Mouse (Mus musculus): Measurements from ENCODE around the gene Tbcd. TPM values are rescaled to one million over a fixed set of nuclear protein-coding genes. Genes with fewer than 3 reads are reported as not detected.

The Tbcd gene
- polyA plus RNA-seq, 1 experiment from 2014 or later, result 22.2 TPM

GRCm38 (mm10) chr11:121641501-121642145 is 189.9 kb downstream of the Tbcd start:
- no peaks in the 10 kb centered on the region for H3K9me3 ChIP-seq (replicated peaks)
- no peak overlapping the region for H3K4me2 ChIP-seq
- no peak overlapping the region for H3K4me3 ChIP-seq (replicated peaks)
- ATAC-seq (ENCODE audit: low read depth), result no peak
- H3K4me1 ChIP-seq (replicated peaks), result no peaks in the 10 kb centered on the region
- no peak overlapping the region for H3K9ac ChIP-seq
- no peaks in the 10 kb centered on the region for H3K27me3 ChIP-seq
- H3K27ac ChIP-seq, result no peak overlapping the region
- no peaks in the 10 kb centered on the region for H3K36me3 ChIP-seq
- DNase-seq, result no peak
- 67% methylated on average over 2 of the region's 2 CpGs for WGBS (ENCODE audit: insufficient replicate concordance)

- WGBS (ENCODE audit: insufficient replicate concordance), result 79% methylated on average over 6 of the region's 6 CpGs
- no peak overlapping the region for H3K9ac ChIP-seq
- no peak overlapping the region for H3K4me2 ChIP-seq
- no peaks in the 10 kb centered on the region for H3K9me3 ChIP-seq (replicated peaks)
- ATAC-seq (ENCODE audit: low read depth) (no peak), DNase-seq (no peak)
- H3K4me3 ChIP-seq (replicated peaks), result no peak overlapping the region
- no peaks in the 10 kb centered on the region for H3K4me1 ChIP-seq (replicated peaks)
- H3K27me3 ChIP-seq, result no peaks in the 10 kb centered on the region
- H3K27ac ChIP-seq, result no peak overlapping the region
- H3K36me3 ChIP-seq, result no peaks in the 10 kb centered on the region
Measured at GRCm38 (mm10) chr11:121645394-121645793, 193.6 kb downstream of the Tbcd start.

- no peak overlapping the region for H3K9ac ChIP-seq
- DNase-seq, result no peak
- no peaks in the 10 kb centered on the region for H3K4me1 ChIP-seq (replicated peaks)
- no peaks in the 10 kb centered on the region for H3K9me3 ChIP-seq (replicated peaks)
- no peak for ATAC-seq (ENCODE audit: low read depth)
- H3K27me3 ChIP-seq, result no peaks in the 10 kb centered on the region
- no peaks in the 10 kb centered on the region for H3K36me3 ChIP-seq
- 72% methylated on average over 9 of the region's 9 CpGs for WGBS (ENCODE audit: insufficient replicate concordance)
- no peak overlapping the region for H3K4me3 ChIP-seq (replicated peaks)
- H3K27ac ChIP-seq, result no peak overlapping the region
- no peak overlapping the region for H3K4me2 ChIP-seq
Measured at GRCm38 (mm10) chr11:121647321-121647720, 195.6 kb downstream of the Tbcd start.

GRCm38 (mm10) chr11:121648166-121648565 is 196.4 kb downstream of the Tbcd start:
- H3K4me2 ChIP-seq, result no peak overlapping the region
- H3K4me1 ChIP-seq (replicated peaks), result no peaks in the 10 kb centered on the region
- H3K27ac ChIP-seq, result no peak overlapping the region
- ATAC-seq (ENCODE audit: low read depth) (no peak), DNase-seq (no peak)
- H3K9me3 ChIP-seq (replicated peaks), result no peaks in the 10 kb centered on the region
- H3K4me3 ChIP-seq (replicated peaks), result no peak overlapping the region
- no peak overlapping the region for H3K9ac ChIP-seq
- H3K27me3 ChIP-seq, result no peaks in the 10 kb centered on the region
- no peaks in the 10 kb centered on the region for H3K36me3 ChIP-seq
- 74% methylated on average over 5 of the region's 5 CpGs for WGBS (ENCODE audit: insufficient replicate concordance)

GRCm38 (mm10) chr11:121649900-121650299 is 198.2 kb downstream of the Tbcd start:
- no peak for DNase-seq
- ATAC-seq (ENCODE audit: low read depth), result no peak
- Histone ChIP-seq H3K9ac (no peak overlapping the region), H3K4me1 (replicated peaks) (no peaks in the 10 kb centered on the region), H3K27ac (no peak overlapping the region), H3K36me3 (no peaks in the 10 kb centered on the region), H3K27me3 (no peaks in the 10 kb centered on the region), H3K4me3 (replicated peaks) (no peak overlapping the region), H3K4me2 (no peak overlapping the region), H3K9me3 (replicated peaks) (no peaks in the 10 kb centered on the region)
- WGBS (ENCODE audit: insufficient replicate concordance), result 73% methylated on average over 10 of the region's 10 CpGs

- 81% methylated on average over 11 of the region's 11 CpGs for WGBS (ENCODE audit: insufficient replicate concordance)
- Histone ChIP-seq H3K36me3 (no peaks in the 10 kb centered on the region), H3K4me3 (replicated peaks) (no peak overlapping the region), H3K27me3 (no peaks in the 10 kb centered on the region), H3K4me1 (replicated peaks) (peaks cover 5% of the 10 kb centered on the region; the same call in 1 of the 2 replicates), H3K9ac (no peak overlapping the region), H3K4me2 (no peak overlapping the region), H3K27ac (no peak overlapping the region), H3K9me3 (replicated peaks) (no peaks in the 10 kb centered on the region)
- ATAC-seq (ENCODE audit: low read depth) (no peak), DNase-seq (no peak)
Measured at GRCm38 (mm10) chr11:121650668-121651067, 198.9 kb downstream of the Tbcd start.

- Histone ChIP-seq H3K4me3 (replicated peaks) (no peak overlapping the region), H3K9ac (no peak overlapping the region), H3K27me3 (no peaks in the 10 kb centered on the region), H3K9me3 (replicated peaks) (no peaks in the 10 kb centered on the region), H3K36me3 (no peaks in the 10 kb centered on the region), H3K27ac (no peak overlapping the region), H3K4me1 (replicated peaks) (peaks cover 11% of the 10 kb centered on the region; the same call in 1 of the 2 replicates), H3K4me2 (no peak overlapping the region)
- ATAC-seq (ENCODE audit: low read depth) (no peak), DNase-seq (no peak)
- WGBS (ENCODE audit: insufficient replicate concordance), result 80% methylated on average over 9 of the region's 9 CpGs
Measured at GRCm38 (mm10) chr11:121651556-121651955, 199.8 kb downstream of the Tbcd start.

- no peaks in the 10 kb centered on the region for H3K9me3 ChIP-seq (replicated peaks)
- no peak for DNase-seq
- H3K4me3 ChIP-seq (replicated peaks), result no peak overlapping the region
- H3K27ac ChIP-seq, result no peak overlapping the region
- 87% methylated on average over 5 of the region's 5 CpGs for WGBS (ENCODE audit: insufficient replicate concordance)
- no peaks in the 10 kb centered on the region for H3K27me3 ChIP-seq
- H3K4me1 ChIP-seq (replicated peaks), result peaks cover 11% of the 10 kb centered on the region; the same call in 1 of the 2 replicates
- no peaks in the 10 kb centered on the region for H3K36me3 ChIP-seq
- H3K9ac ChIP-seq, result no peak overlapping the region
- H3K4me2 ChIP-seq, result no peak overlapping the region
- no peak for ATAC-seq (ENCODE audit: low read depth)
Measured at GRCm38 (mm10) chr11:121651983-121652382, 200.2 kb downstream of the Tbcd start.

GRCm38 (mm10) chr11:121652547-121653305 is 201.0 kb downstream of the Tbcd start:
- ATAC-seq (ENCODE audit: low read depth) (no peak), DNase-seq (peak; percentile 13)
- H3K27ac ChIP-seq, result no peak overlapping the region
- H3K9ac ChIP-seq, result no peak overlapping the region
- WGBS (ENCODE audit: insufficient replicate concordance), result 56% methylated on average over 10 of the region's 10 CpGs
- no peaks in the 10 kb centered on the region for H3K27me3 ChIP-seq
- H3K9me3 ChIP-seq (replicated peaks), result no peaks in the 10 kb centered on the region
- H3K4me3 ChIP-seq (replicated peaks), result no peak overlapping the region
- no peaks in the 10 kb centered on the region for H3K36me3 ChIP-seq
- peaks cover 11% of the 10 kb centered on the region; the same call in 1 of the 2 replicates for H3K4me1 ChIP-seq (replicated peaks)
- no peak overlapping the region for H3K4me2 ChIP-seq

- H3K36me3 ChIP-seq, result no peaks in the 10 kb centered on the region
- H3K4me3 ChIP-seq (replicated peaks), result no peak overlapping the region
- DNase-seq (no peak), ATAC-seq (ENCODE audit: low read depth) (no peak)
- H3K4me2 ChIP-seq, result no peak overlapping the region
- H3K27me3 ChIP-seq, result no peaks in the 10 kb centered on the region
- WGBS (ENCODE audit: insufficient replicate concordance), result 71% methylated on average over 4 of the region's 4 CpGs
- no peak overlapping the region for H3K27ac ChIP-seq
- H3K4me1 ChIP-seq (replicated peaks), result peaks cover 11% of the 10 kb centered on the region; the same call in 1 of the 2 replicates
- H3K9me3 ChIP-seq (replicated peaks), result no peaks in the 10 kb centered on the region
- H3K9ac ChIP-seq, result no peak overlapping the region
Measured at GRCm38 (mm10) chr11:121653631-121654030, 201.9 kb downstream of the Tbcd start.

- DNase-seq (no peak), ATAC-seq (ENCODE audit: low read depth) (no peak)
- Histone ChIP-seq H3K4me2 (no peak overlapping the region), H3K9ac (no peak overlapping the region), H3K36me3 (no peaks in the 10 kb centered on the region), H3K4me3 (replicated peaks) (no peak overlapping the region), H3K4me1 (replicated peaks) (peaks cover 11% of the 10 kb centered on the region; the same call in 1 of the 2 replicates), H3K9me3 (replicated peaks) (no peaks in the 10 kb centered on the region), H3K27ac (no peak overlapping the region), H3K27me3 (no peaks in the 10 kb centered on the region)
- 73% methylated on average over 9 of the region's 9 CpGs for WGBS (ENCODE audit: insufficient replicate concordance)
Measured at GRCm38 (mm10) chr11:121654406-121654945, 202.7 kb downstream of the Tbcd start.
